Mouse (Mus musculus): ENCODE measurements around the gene Bdkrb2. TPM values are rescaled to one million over a fixed set of nuclear protein-coding genes. Genes with fewer than 3 reads are reported as not detected.
A peak's percentile ranks its signal among the peaks of the same experiment; 100 is the strongest.

The Bdkrb2 gene
- polyA plus RNA-seq, 1 experiment from 2014 or later, result 0.66 TPM

DNA sequence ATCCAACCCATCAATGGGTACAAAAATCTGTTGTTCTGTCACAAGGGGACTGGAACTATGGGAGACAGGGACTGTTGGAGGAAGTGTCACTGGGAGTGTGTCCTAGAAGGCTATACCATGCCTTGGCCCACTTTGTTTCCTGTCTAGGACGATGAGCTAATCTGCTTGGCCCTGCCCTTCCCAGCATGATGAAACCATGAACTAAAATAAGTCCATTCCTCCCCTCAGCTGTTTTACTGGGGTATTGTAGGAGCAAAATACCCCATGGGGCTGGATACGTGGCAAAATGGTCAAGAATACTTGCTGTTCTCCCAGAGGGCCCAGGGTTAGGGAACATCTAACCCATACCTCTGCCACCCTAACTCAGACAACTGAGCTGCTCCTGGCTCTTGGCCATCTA, 15.0 kb upstream of the Bdkrb2 start:
- H3K36me3 ChIP-seq, result no peaks in the 10 kb centered on the region
- no peak for ATAC-seq (ENCODE audit: low FRiP score, low read depth)
- no peak overlapping the region for H3K9ac ChIP-seq (replicated peaks)
- H3K9me3 ChIP-seq, result no peaks in the 10 kb centered on the region
- 69% methylated on average over 2 of the region's 2 CpGs for WGBS
- no peak overlapping the region for H3K4me3 ChIP-seq
- no peaks in the 10 kb centered on the region for H3K27me3 ChIP-seq
- H3K4me1 ChIP-seq, result peaks cover 9% of the 10 kb centered on the region; the same call in 1 of the 2 replicates
- no peak overlapping the region for H3K27ac ChIP-seq (replicated peaks)
- H3K4me2 ChIP-seq (replicated peaks), result no peak overlapping the region

DNA sequence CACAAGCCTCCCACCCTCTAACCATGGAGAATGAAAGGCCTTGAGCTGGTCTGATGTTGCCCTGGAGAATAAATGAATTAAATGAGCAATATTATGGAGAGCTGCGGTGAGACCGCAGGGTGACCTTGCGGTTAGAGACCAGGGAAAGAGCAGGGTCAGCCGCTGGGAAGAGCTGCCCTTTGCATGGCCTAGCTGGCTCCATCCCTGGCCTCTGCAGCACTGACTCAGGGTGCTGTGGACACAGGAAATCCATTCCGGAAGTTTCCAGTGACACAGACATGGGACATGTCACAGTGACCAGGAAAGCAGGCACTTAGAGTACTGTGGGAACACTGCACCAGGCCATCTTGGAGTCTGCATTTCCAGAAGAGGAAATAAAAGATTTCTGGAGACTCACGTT, 14.1 kb upstream of the Bdkrb2 start:
- H3K36me3 ChIP-seq, result no peaks in the 10 kb centered on the region
- H3K9me3 ChIP-seq, result no peaks in the 10 kb centered on the region
- H3K9ac ChIP-seq (replicated peaks), result no peak overlapping the region
- no peak overlapping the region for H3K4me3 ChIP-seq
- no peaks in the 10 kb centered on the region for H3K27me3 ChIP-seq
- ATAC-seq (ENCODE audit: low FRiP score, low read depth), result no peak
- H3K4me2 ChIP-seq (replicated peaks), result no peak overlapping the region
- 92% methylated on average over 6 of the region's 6 CpGs for WGBS
- H3K4me1 ChIP-seq, result peaks cover 9% of the 10 kb centered on the region; the same call in 1 of the 2 replicates
- no peak overlapping the region for H3K27ac ChIP-seq (replicated peaks)

DNA sequence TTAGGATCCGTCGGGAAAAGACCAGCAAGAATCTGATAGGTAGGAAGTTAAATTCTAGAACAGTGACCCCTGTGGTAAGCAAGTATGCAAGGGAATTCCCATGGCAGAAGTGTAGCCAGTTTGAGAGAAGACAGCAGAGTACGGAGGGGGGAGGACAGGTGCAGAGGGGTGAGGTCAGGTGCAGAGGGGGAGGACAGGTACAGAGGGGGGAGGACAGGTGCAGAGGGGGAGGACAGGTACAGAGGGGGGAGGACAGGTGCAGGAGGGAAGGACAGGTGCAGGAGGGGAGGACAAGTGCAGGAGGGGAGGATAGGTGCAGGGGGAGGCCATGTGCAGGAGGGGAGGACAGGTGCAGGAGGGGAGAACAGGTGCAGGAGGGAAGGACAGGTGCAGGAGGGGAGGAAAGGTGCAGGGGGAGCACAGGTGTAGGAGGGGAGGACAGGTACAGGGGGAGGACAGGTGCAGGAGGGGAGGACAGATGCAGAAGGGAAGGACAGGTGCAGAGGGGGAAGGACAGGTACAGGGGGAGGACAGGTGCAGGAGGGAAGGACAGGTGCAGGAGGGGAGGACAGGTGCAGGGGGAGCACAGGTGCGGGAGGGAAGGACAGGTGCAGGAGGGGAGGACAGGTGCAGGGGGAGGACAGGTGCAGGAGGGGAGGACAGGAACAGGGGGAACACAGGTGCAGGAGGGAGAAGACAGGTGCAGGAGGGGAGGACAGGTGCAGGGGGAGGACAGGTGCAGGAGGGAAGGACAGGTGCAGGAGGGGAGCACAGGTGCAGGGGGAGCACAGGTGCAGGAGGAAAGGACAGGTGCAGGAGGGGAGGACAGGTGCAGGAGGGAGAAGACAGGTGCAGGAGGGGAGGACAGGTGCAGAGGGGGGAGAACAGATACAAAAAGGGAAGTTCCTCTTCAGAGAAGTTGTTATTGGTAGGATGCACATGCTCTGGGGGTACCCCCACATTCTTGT, 12.9 kb upstream of the Bdkrb2 start:
- Histone ChIP-seq H3K9me3 (no peaks in the 10 kb centered on the region), H3K27me3 (no peaks in the 10 kb centered on the region; the same call in 1 of the 2 replicates), H3K9ac (replicated peaks) (no peak overlapping the region), H3K27ac (replicated peaks) (no peak overlapping the region), H3K4me1 (peaks cover 13% of the 10 kb centered on the region; the same call in 1 of the 2 replicates), H3K36me3 (no peaks in the 10 kb centered on the region), H3K4me2 (replicated peaks) (no peak overlapping the region), H3K4me3 (no peak overlapping the region)
- no peak for ATAC-seq (ENCODE audit: low FRiP score, low read depth)
- WGBS, result 87% methylated on average over 4 of the region's 4 CpGs

DNA sequence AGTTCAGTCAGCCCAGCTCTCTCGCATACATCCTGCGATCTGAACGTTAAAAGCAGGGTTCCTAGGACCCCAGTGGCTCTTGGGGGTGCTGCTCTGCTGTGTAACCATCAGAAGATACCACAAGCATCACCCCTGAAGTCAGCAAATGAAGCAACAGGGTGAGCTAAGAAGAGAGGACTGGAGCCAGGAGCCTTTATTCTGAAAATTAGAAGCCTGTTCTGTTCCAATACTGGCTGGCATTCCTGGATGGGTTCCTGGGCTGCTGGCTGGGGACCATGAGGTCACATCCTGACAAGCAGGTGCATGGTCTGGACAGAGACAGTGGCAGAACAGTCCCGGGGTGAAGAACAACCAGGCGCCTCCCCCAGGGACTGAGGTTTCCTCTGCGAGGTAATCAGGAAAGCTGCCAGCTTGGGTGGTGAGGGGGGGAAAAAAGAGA, 11.5 kb upstream of the Bdkrb2 start:
- Histone ChIP-seq H3K27me3 (no peaks in the 10 kb centered on the region; the same call in 1 of the 2 replicates), H3K36me3 (no peaks in the 10 kb centered on the region), H3K4me1 (0 out of 2 replicates have a peak, but pooled peaks cover 4% of the 10 kb centered on the region), H3K4me3 (no peak overlapping the region), H3K27ac (replicated peaks) (no peak overlapping the region), H3K4me2 (replicated peaks) (no peak overlapping the region), H3K9ac (replicated peaks) (no peak overlapping the region), H3K9me3 (no peaks in the 10 kb centered on the region)
- WGBS, result 70% methylated on average over 6 of the region's 6 CpGs
- no peak for ATAC-seq (ENCODE audit: low FRiP score, low read depth)

DNA sequence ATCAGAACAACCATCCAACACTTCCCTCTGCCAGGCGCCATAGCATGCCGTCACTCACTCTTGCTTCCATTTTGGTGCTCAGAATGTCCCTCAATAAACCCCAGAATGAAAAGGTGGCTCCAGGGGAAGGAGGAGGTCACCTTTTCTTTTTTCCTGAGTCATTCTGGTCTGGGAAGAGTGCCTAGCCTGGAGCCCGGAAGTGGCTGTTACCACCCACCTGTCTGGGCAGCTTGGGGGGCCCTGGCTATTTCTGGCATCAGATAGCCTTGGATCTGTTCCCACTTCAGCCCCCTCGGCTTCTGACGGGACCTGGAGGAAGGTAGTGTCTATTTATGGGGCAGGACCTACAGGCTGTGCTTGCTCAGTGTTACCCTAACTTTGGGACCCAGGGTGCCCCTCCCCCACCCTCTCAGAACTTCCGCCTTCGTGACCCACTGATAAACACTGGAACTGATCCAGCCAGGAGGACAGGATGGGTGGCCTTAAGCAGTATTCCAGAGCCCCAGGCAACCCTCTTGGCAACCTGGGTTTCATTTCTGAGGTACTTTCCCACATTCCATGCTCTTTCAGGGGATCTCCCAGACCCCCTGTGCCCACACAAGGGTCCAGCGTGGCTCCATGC, 8.8 kb upstream of the Bdkrb2 start:
- 0 out of 2 replicates have a peak, but pooled peaks cover 4% of the 10 kb centered on the region for H3K4me1 ChIP-seq
- H3K27ac ChIP-seq (replicated peaks), result no peak overlapping the region
- H3K27me3 ChIP-seq, result no peaks in the 10 kb centered on the region; the same call in 1 of the 2 replicates
- no peak overlapping the region for H3K9ac ChIP-seq (replicated peaks)
- no peaks in the 10 kb centered on the region for H3K9me3 ChIP-seq
- no peaks in the 10 kb centered on the region for H3K36me3 ChIP-seq
- ATAC-seq (ENCODE audit: low FRiP score, low read depth), result no peak
- H3K4me2 ChIP-seq (replicated peaks), result no peak overlapping the region
- no peak overlapping the region for H3K4me3 ChIP-seq
- WGBS, result 87% methylated on average over 8 of the region's 8 CpGs

DNA sequence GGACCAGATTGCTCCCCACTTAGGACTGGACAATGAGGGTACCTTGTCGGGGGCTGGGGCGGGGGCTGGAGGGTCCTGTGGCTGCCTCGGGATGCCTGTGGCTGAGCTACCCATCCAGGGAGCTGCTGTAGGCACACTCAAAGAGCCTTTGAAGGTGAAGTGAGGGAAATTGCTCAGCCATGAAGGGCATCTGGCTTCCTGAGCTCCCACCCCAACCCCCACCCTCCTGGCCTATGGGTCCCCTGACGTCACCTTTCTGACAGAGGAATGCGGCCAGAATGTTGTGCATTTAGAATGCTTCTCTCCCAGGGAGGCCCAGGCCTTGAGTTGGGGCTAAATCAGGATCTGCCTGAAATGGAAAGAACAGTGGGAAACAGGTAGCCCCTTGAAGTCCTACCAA, 7.9 kb upstream of the Bdkrb2 start:
- no peaks in the 10 kb centered on the region for H3K36me3 ChIP-seq
- H3K4me3 ChIP-seq, result no peak overlapping the region
- no peak overlapping the region for H3K4me2 ChIP-seq (replicated peaks)
- H3K9me3 ChIP-seq, result no peaks in the 10 kb centered on the region
- no peak overlapping the region for H3K9ac ChIP-seq (replicated peaks)
- no peaks in the 10 kb centered on the region; the same call in 1 of the 2 replicates for H3K27me3 ChIP-seq
- H3K27ac ChIP-seq (replicated peaks), result no peak overlapping the region
- ATAC-seq (ENCODE audit: low FRiP score, low read depth), result no peak
- 0 out of 2 replicates have a peak, but pooled peaks cover 4% of the 10 kb centered on the region for H3K4me1 ChIP-seq
- WGBS, result 79% methylated on average over 5 of the region's 5 CpGs

DNA sequence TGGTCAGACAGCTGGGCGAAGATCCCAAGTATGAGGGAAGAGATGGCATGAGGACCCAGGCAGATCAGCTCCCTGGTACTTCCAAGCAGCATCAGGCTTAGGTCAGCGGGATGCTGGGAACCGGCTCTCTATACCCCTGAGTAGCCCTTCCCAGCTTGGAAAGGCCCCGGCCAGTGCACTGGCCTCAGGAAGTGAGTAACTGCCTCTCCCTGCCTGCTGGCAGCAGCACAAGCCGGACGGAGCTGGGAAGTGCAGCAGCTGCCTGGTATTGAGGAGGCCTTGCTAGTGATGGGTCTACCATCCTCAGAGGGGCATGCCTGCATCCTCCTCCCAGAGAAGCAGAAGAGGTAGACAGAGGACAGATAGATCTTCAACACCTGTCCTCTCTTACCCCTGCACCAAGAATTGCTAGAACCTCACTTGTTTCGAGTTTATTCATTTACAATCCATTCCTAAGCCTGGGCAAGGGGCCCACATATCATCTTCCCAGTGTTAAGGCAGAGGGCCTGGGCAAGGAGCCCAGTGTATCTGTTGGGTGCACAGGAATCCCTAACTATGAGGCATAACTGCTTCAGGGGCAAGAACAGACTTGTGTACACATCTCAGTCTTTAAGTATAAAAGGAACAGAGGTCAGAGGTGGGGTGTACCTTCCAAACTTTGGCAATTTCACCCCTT, 5.6 kb upstream of the Bdkrb2 start:
- no peaks in the 10 kb centered on the region for H3K9me3 ChIP-seq
- H3K27me3 ChIP-seq, result peaks cover 21% of the 10 kb centered on the region
- no peak overlapping the region for H3K4me2 ChIP-seq (replicated peaks)
- H3K36me3 ChIP-seq, result no peaks in the 10 kb centered on the region
- no peak overlapping the region for H3K9ac ChIP-seq (replicated peaks)
- no peak for ATAC-seq (ENCODE audit: low FRiP score, low read depth)
- no peak overlapping the region for H3K27ac ChIP-seq (replicated peaks)
- 77% methylated on average over 7 of the region's 7 CpGs for WGBS
- no peak overlapping the region for H3K4me3 ChIP-seq
- peaks cover 5% of the 10 kb centered on the region; the same call in 1 of the 2 replicates for H3K4me1 ChIP-seq

DNA sequence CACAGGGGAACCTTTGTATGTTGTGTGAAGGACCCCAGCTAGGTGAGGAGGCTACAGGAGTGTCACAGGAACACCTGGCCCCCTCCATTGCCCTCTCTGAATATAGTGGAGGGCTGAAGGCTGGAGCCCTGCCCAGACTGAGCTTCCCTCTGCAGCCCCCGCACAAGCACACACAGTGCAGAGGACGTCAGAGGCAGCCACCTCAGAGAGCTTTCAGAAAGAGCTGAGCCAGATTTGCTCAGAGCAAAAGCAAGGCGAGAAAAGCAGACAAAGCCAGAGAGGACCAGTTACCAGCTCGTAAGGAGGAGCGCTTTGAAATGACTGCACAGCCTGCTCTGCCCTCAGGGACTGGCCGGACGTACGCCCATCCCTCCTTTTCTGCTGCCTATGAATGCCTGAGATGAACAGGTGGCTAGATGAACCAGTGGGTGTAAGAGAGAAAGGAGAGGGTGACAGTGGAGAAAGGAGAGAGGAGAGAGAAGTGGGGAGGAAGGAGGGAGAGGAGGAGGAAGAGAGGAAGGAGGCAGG, 2.0 kb upstream of the Bdkrb2 start:
- ATAC-seq (ENCODE audit: low FRiP score, low read depth), result no peak
- H3K36me3 ChIP-seq, result no peaks in the 10 kb centered on the region
- H3K4me1 ChIP-seq, result peaks cover 20% of the 10 kb centered on the region
- whole genome bisulfite sequencing, result 58% methylated on average over 8 of the region's 8 CpGs
- H3K4me3 ChIP-seq, result no peak overlapping the region
- no peaks in the 10 kb centered on the region for H3K9me3 ChIP-seq
- no peak overlapping the region for H3K4me2 ChIP-seq (replicated peaks)
- no peak overlapping the region for H3K27ac ChIP-seq (replicated peaks)
- no peak overlapping the region for H3K9ac ChIP-seq (replicated peaks)
- peaks cover 53% of the 10 kb centered on the region for H3K27me3 ChIP-seq

DNA sequence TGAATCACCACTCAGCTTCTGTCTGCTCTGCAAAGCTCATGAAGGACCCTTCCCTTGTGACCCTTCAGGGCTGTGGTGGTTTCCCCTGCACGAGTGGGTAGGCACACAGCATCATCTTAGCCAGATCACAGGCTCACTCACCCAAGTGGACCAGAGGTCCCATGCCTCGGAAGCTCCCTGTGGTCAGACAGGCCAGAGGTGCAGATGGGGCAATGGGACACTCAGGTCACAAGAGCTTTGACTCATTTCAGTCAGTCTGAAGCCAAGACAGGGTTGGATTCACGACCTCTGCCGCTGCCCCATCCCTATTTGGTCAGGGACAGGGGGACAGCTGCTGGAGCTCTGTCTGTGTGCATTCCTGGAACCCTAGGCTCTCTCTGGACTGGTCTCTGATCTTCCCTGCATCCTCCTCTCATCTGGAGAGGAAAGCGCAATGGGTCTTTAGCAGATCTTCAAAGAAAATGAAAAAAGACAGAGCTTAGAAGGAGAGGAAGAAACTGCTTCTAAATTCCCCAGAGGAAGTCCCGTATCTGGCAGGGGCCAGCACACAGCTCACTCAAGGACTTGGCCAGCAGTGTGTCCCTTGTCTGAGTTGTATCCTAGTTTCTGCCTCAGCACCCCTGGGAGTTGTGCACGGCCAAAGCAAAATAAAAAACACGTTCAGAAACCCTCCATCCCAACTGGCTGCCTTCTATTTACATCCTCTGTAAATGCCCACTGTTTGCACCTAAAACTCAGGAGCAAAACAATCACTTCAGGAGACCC, 788 bp upstream of the Bdkrb2 start:
- 33% methylated on average over 8 of the region's 8 CpGs for WGBS
- peak overlapping the region; percentile 60 for H3K4me2 ChIP-seq (replicated peaks)
- no peaks in the 10 kb centered on the region for H3K36me3 ChIP-seq
- H3K4me3 ChIP-seq, result peak overlapping the region; percentile 36
- peaks cover 53% of the 10 kb centered on the region for H3K27me3 ChIP-seq
- no peaks in the 10 kb centered on the region for H3K9me3 ChIP-seq
- no peak for ATAC-seq (ENCODE audit: low FRiP score, low read depth)
- H3K27ac ChIP-seq (replicated peaks), result no peak overlapping the region
- H3K4me1 ChIP-seq, result peaks cover 20% of the 10 kb centered on the region
- H3K9ac ChIP-seq (replicated peaks), result no peak overlapping the region

DNA sequence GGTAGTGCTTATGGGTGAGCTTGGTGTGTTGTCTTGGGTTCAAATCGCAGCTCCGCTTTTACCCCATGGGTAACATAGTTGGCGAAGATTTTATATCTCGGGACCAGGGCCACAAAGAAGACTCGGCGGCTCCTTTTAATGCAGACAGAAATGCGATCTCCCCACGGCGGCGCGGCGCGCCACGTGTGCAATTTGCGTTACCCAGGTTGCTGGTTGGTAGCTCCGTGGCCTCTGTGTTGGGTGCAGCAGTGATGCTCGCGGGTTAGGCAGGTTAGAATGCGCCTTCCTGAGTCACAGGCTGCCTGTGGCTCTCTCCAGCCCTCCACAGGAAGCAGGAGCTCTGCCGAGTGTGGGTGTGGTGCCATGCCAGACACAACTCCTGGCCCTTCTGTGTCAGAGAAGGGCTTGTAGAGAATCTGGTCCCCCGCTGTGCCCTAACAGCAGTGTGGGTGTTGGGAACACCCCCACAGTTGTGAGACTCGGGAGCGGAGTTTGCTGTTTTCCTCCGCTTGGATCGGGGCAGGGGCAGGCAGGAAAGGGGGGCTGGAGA, 775 bp downstream of the Bdkrb2 start:
- 11% methylated on average over 25 of the region's 25 CpGs for WGBS
- no peak for ATAC-seq (ENCODE audit: low FRiP score, low read depth)

DNA sequence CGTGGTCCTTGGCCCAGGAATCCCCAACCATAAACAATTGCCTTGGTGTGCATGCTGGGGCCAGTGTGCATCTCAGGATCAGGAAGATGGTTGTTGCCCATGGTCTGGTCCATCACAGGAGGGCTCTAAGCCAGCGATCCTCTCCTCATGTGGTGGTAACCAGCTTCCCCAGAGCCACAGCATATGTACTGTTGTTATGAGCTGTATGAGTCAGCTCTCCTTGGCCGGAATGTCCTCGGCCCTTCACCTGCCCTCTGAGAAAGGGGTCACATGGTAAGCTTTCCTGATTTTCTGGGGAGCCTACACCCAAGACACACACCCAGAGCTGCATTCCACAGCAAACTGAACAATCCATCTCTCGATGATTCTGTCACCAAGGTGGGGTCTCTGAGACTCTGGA, 2.2 kb downstream of the Bdkrb2 start:
- no peak overlapping the region for H3K4me3 ChIP-seq
- H3K4me2 ChIP-seq (replicated peaks), result no peak overlapping the region
- H3K27me3 ChIP-seq, result peaks cover 53% of the 10 kb centered on the region
- ATAC-seq (ENCODE audit: low FRiP score, low read depth), result no peak
- H3K9me3 ChIP-seq, result no peaks in the 10 kb centered on the region
- peaks cover 20% of the 10 kb centered on the region for H3K4me1 ChIP-seq
- WGBS, result 74% methylated on average over 5 of the region's 5 CpGs
- H3K36me3 ChIP-seq, result no peaks in the 10 kb centered on the region
- H3K27ac ChIP-seq (replicated peaks), result no peak overlapping the region
- no peak overlapping the region for H3K9ac ChIP-seq (replicated peaks)

More for the DNA sequence above, 775 bp downstream of the Bdkrb2 start:
- Histone ChIP-seq H3K9me3 (no peaks in the 10 kb centered on the region), H3K4me3 (peak overlapping the region; percentile 36), H3K4me1 (peaks cover 20% of the 10 kb centered on the region), H3K27me3 (peaks cover 53% of the 10 kb centered on the region), H3K36me3 (no peaks in the 10 kb centered on the region), H3K27ac (replicated peaks) (no peak overlapping the region), H3K4me2 (replicated peaks) (peak overlapping the region; percentile 60), H3K9ac (replicated peaks) (no peak overlapping the region)

Data from midbrain, embryonic 12.5 days (tissue).